Mouse (Mus musculus): Measurements from ENCODE around the gene Pigu. TPM values are rescaled to one million over a fixed set of nuclear protein-coding genes. Genes with fewer than 3 reads are reported as not detected.

The Pigu gene
- polyA plus RNA-seq, 1 experiment from 2014 or later: 47.6 TPM

- Histone ChIP-seq H3K9ac (no peak overlapping the region), H3K4me2 (no peak overlapping the region), H3K4me1 (peaks cover 11% of the 10 kb centered on the region), H3K4me3 (replicated peaks) (no peak overlapping the region), H3K27me3 (no peaks in the 10 kb centered on the region), H3K9me3 (no peaks in the 10 kb centered on the region), H3K36me3 (replicated peaks) (peaks cover 26% of the 10 kb centered on the region), H3K27ac (no peak overlapping the region)
- 93% methylated on average over 7 of the region's 7 CpGs for WGBS
- no peak for ATAC-seq (ENCODE audit: low FRiP score)
These were observed 78.9 kb downstream of the Pigu start for GRCm38 (mm10) chr2:155278361-155278760.

- no peak for ATAC-seq (ENCODE audit: low FRiP score)
- H3K4me2 ChIP-seq: peak overlapping the region; percentile 73
- WGBS: 86% methylated on average over 2 of the region's 2 CpGs
These were observed 79.5 kb downstream of the Pigu start for GRCm38 (mm10) chr2:155277721-155278120.

GRCm38 (mm10) chr2:155276621-155277175 is 80.5 kb downstream of the Pigu start:
- no peaks in the 10 kb centered on the region for H3K9me3 ChIP-seq
- WGBS: 2% methylated on average over 49 of the region's 49 CpGs
- H3K36me3 ChIP-seq (replicated peaks): peaks cover 21% of the 10 kb centered on the region
- H3K27me3 ChIP-seq: no peaks in the 10 kb centered on the region
- H3K27ac ChIP-seq: peak overlapping the region; percentile 74
- ATAC-seq (ENCODE audit: low FRiP score): peak; percentile 82
- peaks cover 11% of the 10 kb centered on the region for H3K4me1 ChIP-seq
- H3K9ac ChIP-seq: peak overlapping the region; percentile 81
- peak overlapping the region; percentile 73 for H3K4me2 ChIP-seq
- peak overlapping the region; percentile 77 for H3K4me3 ChIP-seq (replicated peaks)

More at GRCm38 (mm10) chr2:155277721-155278120, 79.5 kb downstream of the Pigu start:
- Histone ChIP-seq H3K9ac (no peak overlapping the region; the same call in 1 of the 2 replicates), H3K27ac (no peak overlapping the region), H3K36me3 (replicated peaks) (peaks cover 21% of the 10 kb centered on the region), H3K4me3 (replicated peaks) (peak overlapping the region; percentile 77; the same call in 1 of the 2 replicates), H3K9me3 (no peaks in the 10 kb centered on the region), H3K4me1 (peaks cover 11% of the 10 kb centered on the region), H3K27me3 (no peaks in the 10 kb centered on the region)

- H3K36me3 ChIP-seq (replicated peaks): peaks cover 21% of the 10 kb centered on the region
- peak within 1 kb of the TSS; percentile 73 for H3K4me2 ChIP-seq
- peak; percentile 94 for ATAC-seq (ENCODE audit: low FRiP score)
- H3K4me3 ChIP-seq (replicated peaks): peak within 1 kb of the TSS; percentile 77
- H3K27me3 ChIP-seq: no peaks in the 10 kb centered on the region
- peaks cover 11% of the 10 kb centered on the region for H3K4me1 ChIP-seq
- H3K27ac ChIP-seq: peak within 1 kb of the TSS; percentile 74
- H3K9ac ChIP-seq: peak within 1 kb of the TSS; percentile 81
- under 1% methylated on average over 47 of the region's 47 CpGs for WGBS
- H3K9me3 ChIP-seq: no peaks in the 10 kb centered on the region
These were observed 81.0 kb downstream of the Pigu start, which contains the start of gene Map1lc3a for GRCm38 (mm10) chr2:155276195-155276594. Map1lc3a (plus strand) TSS chr2:155276297.

GRCm38 (mm10) chr2:155273603-155274002 is 83.6 kb downstream of the Pigu start:
- H3K9ac ChIP-seq: no peak overlapping the region
- no peaks in the 10 kb centered on the region for H3K27me3 ChIP-seq
- H3K4me1 ChIP-seq: peaks cover 11% of the 10 kb centered on the region
- H3K27ac ChIP-seq: no peak overlapping the region
- peaks cover 9% of the 10 kb centered on the region; the same call in 1 of the 2 replicates for H3K36me3 ChIP-seq (replicated peaks)
- no peak overlapping the region for H3K4me3 ChIP-seq (replicated peaks)
- H3K9me3 ChIP-seq: no peaks in the 10 kb centered on the region
- no peak overlapping the region for H3K4me2 ChIP-seq
- ATAC-seq (ENCODE audit: low FRiP score): no peak
- WGBS: 91% methylated on average over 8 of the region's 8 CpGs

- Histone ChIP-seq H3K4me1 (peaks cover 8% of the 10 kb centered on the region), H3K4me2 (no peak overlapping the region), H3K9ac (no peak overlapping the region), H3K9me3 (no peaks in the 10 kb centered on the region), H3K36me3 (replicated peaks) (0 out of 2 replicates have a peak, but pooled peaks cover under 1% of the 10 kb centered on the region), H3K27ac (no peak overlapping the region), H3K27me3 (no peaks in the 10 kb centered on the region), H3K4me3 (replicated peaks) (no peak overlapping the region)
- WGBS: 77% methylated on average over 10 of the region's 10 CpGs
- no peak for ATAC-seq (ENCODE audit: low FRiP score)
These were observed 84.6 kb downstream of the Pigu start for GRCm38 (mm10) chr2:155272396-155273170.

- Histone ChIP-seq H3K36me3 (replicated peaks) (no peaks in the 10 kb centered on the region), H3K4me2 (no peak overlapping the region), H3K27me3 (no peaks in the 10 kb centered on the region), H3K4me1 (peaks cover 2% of the 10 kb centered on the region), H3K9me3 (no peaks in the 10 kb centered on the region), H3K9ac (no peak overlapping the region), H3K27ac (no peak overlapping the region), H3K4me3 (replicated peaks) (no peak overlapping the region)
- no peak for ATAC-seq (ENCODE audit: low FRiP score)
- WGBS: 79% methylated on average over 6 of the region's 6 CpGs
These were observed 85.3 kb downstream of the Pigu start for GRCm38 (mm10) chr2:155271957-155272356.

- no peaks in the 10 kb centered on the region for H3K9me3 ChIP-seq
- ATAC-seq (ENCODE audit: low FRiP score): no peak
- no peak overlapping the region for H3K4me3 ChIP-seq (replicated peaks)
- WGBS: 87% methylated on average over 5 of the region's 5 CpGs
- H3K27me3 ChIP-seq: no peaks in the 10 kb centered on the region
- H3K36me3 ChIP-seq (replicated peaks): no peaks in the 10 kb centered on the region
- H3K9ac ChIP-seq: no peak overlapping the region
- H3K27ac ChIP-seq: no peak overlapping the region
- H3K4me2 ChIP-seq: no peak overlapping the region
- H3K4me1 ChIP-seq: no peaks in the 10 kb centered on the region
These were observed 90.3 kb downstream of the Pigu start for GRCm38 (mm10) chr2:155266896-155267295.

GRCm38 (mm10) chr2:155265526-155265925 is 91.7 kb downstream of the Pigu start:
- Histone ChIP-seq H3K4me2 (no peak overlapping the region), H3K27me3 (no peaks in the 10 kb centered on the region), H3K36me3 (replicated peaks) (no peaks in the 10 kb centered on the region), H3K9me3 (no peaks in the 10 kb centered on the region), H3K27ac (no peak overlapping the region), H3K9ac (no peak overlapping the region), H3K4me3 (replicated peaks) (no peak overlapping the region), H3K4me1 (no peaks in the 10 kb centered on the region)
- 90% methylated on average over 6 of the region's 6 CpGs for WGBS
- no peak for ATAC-seq (ENCODE audit: low FRiP score)

GRCm38 (mm10) chr2:155249588-155249987 is 107.6 kb downstream of the Pigu start:
- H3K4me2 ChIP-seq: no peak overlapping the region
- no peaks in the 10 kb centered on the region for H3K9me3 ChIP-seq
- no peak overlapping the region for H3K27ac ChIP-seq
- 96% methylated on average over 5 of the region's 5 CpGs for WGBS
- H3K9ac ChIP-seq: no peak overlapping the region
- H3K4me3 ChIP-seq (replicated peaks): no peak overlapping the region
- peaks cover 70% of the 10 kb centered on the region for H3K36me3 ChIP-seq (replicated peaks)
- no peak for ATAC-seq (ENCODE audit: low FRiP score)
- no peaks in the 10 kb centered on the region for H3K27me3 ChIP-seq
- no peaks in the 10 kb centered on the region for H3K4me1 ChIP-seq

- no peak for ATAC-seq (ENCODE audit: low FRiP score)
These were observed 108.5 kb downstream of the Pigu start for GRCm38 (mm10) chr2:155248718-155249117.

GRCm38 (mm10) chr2:155248206-155248605 is 109.0 kb downstream of the Pigu start:
- Histone ChIP-seq H3K4me2 (no peak overlapping the region), H3K4me3 (replicated peaks) (no peak overlapping the region), H3K9me3 (no peaks in the 10 kb centered on the region), H3K27me3 (no peaks in the 10 kb centered on the region), H3K9ac (no peak overlapping the region), H3K36me3 (replicated peaks) (peaks cover 83% of the 10 kb centered on the region), H3K27ac (no peak overlapping the region), H3K4me1 (no peaks in the 10 kb centered on the region)
- 96% methylated on average over 1 of the region's 1 CpGs for WGBS
- ATAC-seq (ENCODE audit: low FRiP score): no peak

More at GRCm38 (mm10) chr2:155248718-155249117, 108.5 kb downstream of the Pigu start:
- H3K27me3 ChIP-seq: no peaks in the 10 kb centered on the region
- no peak overlapping the region for H3K27ac ChIP-seq
- H3K9me3 ChIP-seq: no peaks in the 10 kb centered on the region
- H3K4me1 ChIP-seq: no peaks in the 10 kb centered on the region
- H3K36me3 ChIP-seq (replicated peaks): peaks cover 78% of the 10 kb centered on the region
- 88% methylated on average over 2 of the region's 2 CpGs for WGBS
- no peak overlapping the region for H3K9ac ChIP-seq
- H3K4me3 ChIP-seq (replicated peaks): no peak overlapping the region
- no peak overlapping the region for H3K4me2 ChIP-seq

All from forebrain, embryonic 12.5 days (tissue).